Mouse (Mus musculus): Measurements from ENCODE around the gene Sdhaf2. TPM values are rescaled to one million over a fixed set of nuclear protein-coding genes. Genes with fewer than 3 reads are reported as not detected.
"Not testable (repeated sequence)": the region's sequence is repeated elsewhere in the genome, so short reads cannot be mapped to it uniquely, and the experiment has no call there.

The Sdhaf2 gene
- 38.3 and 63.1 TPM in 2 replicates for total RNA-seq (2017)

GRCm38 (mm10) chr19:10525910-10526309 lies at the start of gene Sdhaf2:
Sdhaf2 (minus strand) TSS chr19:10526142.
- ATAC-seq (replicated peaks; ENCODE audit: low read depth, poor library complexity, severe bottlenecking) = 0 out of 2 replicates have a peak, but pooled peaks have one; percentile 46

GRCm38 (mm10) chr19:10569627-10570026 lies 43.7 kb upstream of the Sdhaf2 start:
- no peak for ATAC-seq (replicated peaks; ENCODE audit: low read depth, poor library complexity, severe bottlenecking)

- ATAC-seq (replicated peaks; ENCODE audit: low read depth, poor library complexity, severe bottlenecking) = no peak
These were observed 39.3 kb upstream of the Sdhaf2 start for GRCm38 (mm10) chr19:10565217-10565616.

- no peak for ATAC-seq (replicated peaks; ENCODE audit: low read depth, poor library complexity, severe bottlenecking)
These were observed 38.3 kb upstream of the Sdhaf2 start for GRCm38 (mm10) chr19:10564278-10564677.

- ATAC-seq (replicated peaks; ENCODE audit: low read depth, poor library complexity, severe bottlenecking) = no peak
These were observed 36.4 kb upstream of the Sdhaf2 start for GRCm38 (mm10) chr19:10562351-10562750.

GRCm38 (mm10) chr19:10561558-10562314 lies 35.8 kb upstream of the Sdhaf2 start:
- ATAC-seq (replicated peaks; ENCODE audit: low read depth, poor library complexity, severe bottlenecking) = peak; percentile 82

- ATAC-seq (replicated peaks; ENCODE audit: low read depth, poor library complexity, severe bottlenecking) = no peak
These were observed 34.2 kb upstream of the Sdhaf2 start for GRCm38 (mm10) chr19:10560108-10560507.

GRCm38 (mm10) chr19:10557837-10558375 lies 32.0 kb upstream of the Sdhaf2 start:
- ATAC-seq (replicated peaks; ENCODE audit: low read depth, poor library complexity, severe bottlenecking) = not testable (repeated sequence)

GRCm38 (mm10) chr19:10557430-10557829 lies 31.5 kb upstream of the Sdhaf2 start:
- no peak for ATAC-seq (replicated peaks; ENCODE audit: low read depth, poor library complexity, severe bottlenecking)

- no peak for ATAC-seq (replicated peaks; ENCODE audit: low read depth, poor library complexity, severe bottlenecking)
These were observed 31.1 kb upstream of the Sdhaf2 start for GRCm38 (mm10) chr19:10557001-10557400.

GRCm38 (mm10) chr19:10555624-10556510 lies 29.9 kb upstream of the Sdhaf2 start, which contains the start of gene Tmem216:
Tmem216 (minus strand) TSS chr19:10556238.
- ATAC-seq (replicated peaks; ENCODE audit: low read depth, poor library complexity, severe bottlenecking) = peak; percentile 97

- no peak for ATAC-seq (replicated peaks; ENCODE audit: low read depth, poor library complexity, severe bottlenecking)
These were observed 13.5 kb upstream of the Sdhaf2 start for GRCm38 (mm10) chr19:10539454-10539853.

GRCm38 (mm10) chr19:10530082-10530481 lies 4.1 kb upstream of the Sdhaf2 start:
- ATAC-seq (replicated peaks; ENCODE audit: low read depth, poor library complexity, severe bottlenecking) = no peak

- peak; percentile 88 for ATAC-seq (replicated peaks; ENCODE audit: low read depth, poor library complexity, severe bottlenecking)
These were observed 638 bp downstream of the Sdhaf2 start, which contains the start of gene Cpsf7 for GRCm38 (mm10) chr19:10525106-10525901. Cpsf7 (plus strand) TSS chr19:10525266.

- no peak for ATAC-seq (replicated peaks; ENCODE audit: low read depth, poor library complexity, severe bottlenecking)
These were observed 1.2 kb downstream of the Sdhaf2 start for GRCm38 (mm10) chr19:10524784-10525105.

GRCm38 (mm10) chr19:10523483-10524080 lies 2.4 kb downstream of the Sdhaf2 start:
- ATAC-seq (replicated peaks; ENCODE audit: low read depth, poor library complexity, severe bottlenecking) = no peak

- ATAC-seq (replicated peaks; ENCODE audit: low read depth, poor library complexity, severe bottlenecking) = no peak
These were observed 4.0 kb downstream of the Sdhaf2 start for GRCm38 (mm10) chr19:10521926-10522325.

- peak; percentile 33; the same call in 1 of the 2 replicates for ATAC-seq (replicated peaks; ENCODE audit: low read depth, poor library complexity, severe bottlenecking)
These were observed 5.6 kb downstream of the Sdhaf2 start for GRCm38 (mm10) chr19:10520355-10520754.

- no peak for ATAC-seq (replicated peaks; ENCODE audit: low read depth, poor library complexity, severe bottlenecking)
These were observed 15.1 kb downstream of the Sdhaf2 start for GRCm38 (mm10) chr19:10510759-10511330.

Measured in common myeloid progenitor, adult 5-6 weeks (primary cell).